7 mouse cellular contexts compared by ENCODE assay signal in the genomic region with DNA sequence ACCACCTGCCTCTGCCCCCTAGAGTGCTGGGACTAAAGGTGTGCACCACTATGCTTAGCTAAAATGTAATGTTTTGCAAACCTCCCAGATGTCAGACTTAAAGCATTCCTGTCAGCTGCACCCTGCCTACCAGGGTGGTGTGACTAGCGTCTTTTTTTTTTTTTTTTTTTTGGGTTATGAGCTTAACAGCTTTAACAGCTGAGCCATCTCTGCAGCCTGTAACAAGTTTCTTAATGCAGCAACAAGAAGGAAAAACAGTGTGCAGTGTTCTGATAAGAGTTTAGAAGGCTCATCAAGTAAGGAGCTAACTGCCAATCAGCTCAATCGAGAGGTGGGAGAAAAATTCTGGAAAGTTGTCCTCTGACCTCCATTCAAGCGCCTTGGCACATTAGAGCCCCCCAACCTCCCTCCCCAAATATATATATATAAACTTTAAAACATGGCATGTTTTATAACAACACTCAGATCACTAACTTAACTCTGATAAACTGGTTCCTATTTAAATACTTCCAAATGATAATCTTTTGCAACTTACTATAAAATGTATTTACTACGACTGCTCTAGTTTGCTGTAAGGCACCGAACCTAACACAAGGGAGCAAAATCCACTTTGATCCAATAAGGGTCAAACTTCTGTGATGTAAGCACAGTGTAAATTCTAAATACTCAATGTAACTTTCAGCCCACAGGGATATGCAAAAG. TPM values are rescaled to one million over a fixed set of nuclear protein-coding genes. Genes with fewer than 3 reads are reported as not detected.
DNase-seq lines count a peak whose midpoint lies in the region; ATAC-seq and TF ChIP-seq lines count a peak whose summit lies in the region.

No protein-coding gene starts in this region.

- no peak for TF ChIP-seq CTCF in lung, postnatal 0 days (IDR thresholded peaks at IDR 0.05)

- H3K27ac ChIP-seq in lung, postnatal 0 days (ENCODE audit: low read length), result peak overlapping the region; percentile 95
- no peak overlapping the region for H3K27ac ChIP-seq in limb, embryonic 15.5 days
- peak overlapping the region; percentile 91; the same call in 1 of the 2 replicates for H3K27ac ChIP-seq in stomach, embryonic 15.5 days

- TF ChIP-seq EP300 in lung, postnatal 0 days (IDR thresholded peaks at IDR 0.05), result no peak

- 0 out of 2 replicates have a peak, but pooled peaks cover 7% of the 10 kb centered on the region for H3K4me1 ChIP-seq in lung, postnatal 0 days (ENCODE audit: insufficient read depth, low read depth, low read length)
- H3K4me1 ChIP-seq in erythroblast, embryonic 14.5 days (ENCODE audit: control insufficient read depth), result peaks cover 70% of the 10 kb centered on the region
- H3K4me1 ChIP-seq in limb, embryonic 15.5 days, result peaks cover 23% of the 10 kb centered on the region
- peaks cover 20% of the 10 kb centered on the region for H3K4me1 ChIP-seq in stomach, embryonic 15.5 days

- ATAC-seq in lung, postnatal 0 days, result no peak
- ATAC-seq in limb, embryonic 15.5 days (ENCODE audit: insufficient number of reproducible peaks, low FRiP score, low TSS enrichment, low read depth), result no peak
- ATAC-seq in stomach, embryonic 15.5 days (ENCODE audit: insufficient read depth, low FRiP score, low read depth), result no peak

- DNase-seq in lung, postnatal 0 days (ENCODE audit: low spot score), result no peak
- DNase-seq in lung, postnatal 10 days, result no peak
- DNase-seq in kidney, adult 11 months, result no peak
- no peak for DNase-seq in frontal cortex, adult 2 months (ENCODE audit: extremely low spot score in 1 of 2, low spot score in 1 of 2)

- peak overlapping the region; percentile 97 for H3K9ac ChIP-seq in lung, postnatal 0 days (replicated peaks; ENCODE audit: low read depth)
- H3K9ac ChIP-seq in limb, embryonic 15.5 days, result no peak overlapping the region
- H3K9ac ChIP-seq in stomach, embryonic 15.5 days, result peak overlapping the region; percentile 93; the same call in 1 of the 2 replicates

- peak overlapping the region; percentile 96 for H3K4me3 ChIP-seq in lung, postnatal 0 days (ENCODE audit: low read depth, low read length)
- H3K4me3 ChIP-seq in erythroblast, embryonic 14.5 days (replicated peaks), result peak overlapping the region; percentile 99
- H3K4me3 ChIP-seq in limb, embryonic 15.5 days, result peak overlapping the region; percentile 98
- H3K4me3 ChIP-seq in stomach, embryonic 15.5 days (replicated peaks), result peak overlapping the region; percentile 91

- 37% methylated on average over 5 of the region's 5 CpGs for WGBS in lung, postnatal 0 days
- WGBS in limb, embryonic 15.5 days, result 40% methylated on average over 5 of the region's 5 CpGs
- WGBS in stomach, embryonic 15.5 days, result 33% methylated on average over 5 of the region's 5 CpGs

- peak overlapping the region; percentile 63 for H3K4me2 ChIP-seq in lung, postnatal 0 days (replicated peaks; ENCODE audit: low read depth, low read length)
- peak overlapping the region; percentile 81 for H3K4me2 ChIP-seq in limb, embryonic 15.5 days
- peak overlapping the region; percentile 88 for H3K4me2 ChIP-seq in stomach, embryonic 15.5 days

- no peaks in the 10 kb centered on the region for H3K27me3 ChIP-seq in lung, postnatal 0 days (replicated peaks; ENCODE audit: insufficient read depth, low read length)
- H3K27me3 ChIP-seq in erythroblast, embryonic 14.5 days (ENCODE audit: control insufficient read depth), result peaks cover 16% of the 10 kb centered on the region
- H3K27me3 ChIP-seq in limb, embryonic 15.5 days, result no peaks in the 10 kb centered on the region
- H3K27me3 ChIP-seq in stomach, embryonic 15.5 days (replicated peaks), result no peaks in the 10 kb centered on the region

- no peaks in the 10 kb centered on the region for H3K9me3 ChIP-seq in lung, postnatal 0 days (ENCODE audit: low read length)
- no peaks in the 10 kb centered on the region for H3K9me3 ChIP-seq in erythroblast, embryonic 14.5 days (ENCODE audit: control insufficient read depth, low read length)
- H3K9me3 ChIP-seq in limb, embryonic 15.5 days, result no peaks in the 10 kb centered on the region
- no peaks in the 10 kb centered on the region for H3K9me3 ChIP-seq in stomach, embryonic 15.5 days

- 0 out of 2 replicates have a peak, but pooled peaks cover 4% of the 10 kb centered on the region for H3K36me3 ChIP-seq in lung, postnatal 0 days (ENCODE audit: insufficient read depth, low read length)
- H3K36me3 ChIP-seq in erythroblast, embryonic 14.5 days (ENCODE audit: control insufficient read depth), result peaks cover 43% of the 10 kb centered on the region
- H3K36me3 ChIP-seq in limb, embryonic 15.5 days, result peaks cover 25% of the 10 kb centered on the region
- H3K36me3 ChIP-seq in stomach, embryonic 15.5 days, result peaks cover 14% of the 10 kb centered on the region

RNA-seq across cellular contexts. Expression of a gene that starts 1.4 kb away (rescaled TPM):
- 59.4 and 69.4 TPM in 2 replicates for polyA plus RNA-seq in lung, postnatal 0 days (2015; fragmentation: Nextera tagmentation; extraction: Ambion mirVana)
- polyA plus RNA-seq in erythroblast, embryonic 14.5 days (2012), result 16.8 and 17.7 TPM in 2 replicates
- polyA plus RNA-seq in limb, embryonic 15.5 days (2015; fragmentation: Nextera tagmentation; extraction: Ambion mirVana), result 58.0 and 61.8 TPM in 2 replicates
- 60.7 and 68.7 TPM in 2 replicates for polyA plus RNA-seq in stomach, embryonic 15.5 days (2015; fragmentation: Nextera tagmentation; extraction: Ambion mirVana)
- 89.2 and 91.7 TPM in 2 replicates for polyA plus RNA-seq in frontal cortex, adult 2 months (2012; rRNA removed)
